Mouse (Mus musculus): ENCODE results near the gene Slc30a4.

- no peak for TF ChIP-seq POLR2A (IDR thresholded peaks at IDR 0.05; ENCODE audit: borderline replicate concordance, extremely low read depth, low read depth, low read length)
- no peak for TF ChIP-seq CTCF (IDR thresholded peaks at IDR 0.05; ENCODE audit: insufficient read depth, low read length)
Measured at GRCm38 (mm10) chr2:122683641-122684040, 18.8 kb downstream of the Slc30a4 start.

Data from lung, adult 2 months (tissue).